Mouse (Mus musculus) subcutaneous adipose tissue, adult 2 months (tissue): Measurements from ENCODE around the gene Ceacam15. TPM values are rescaled to one million over a fixed set of nuclear protein-coding genes. Genes with fewer than 3 reads are reported as not detected.

Experiments
- polyA plus RNA-seq: library from polyadenylated mRNA; depleted of rRNA; stranded (reverse); fragments of >200 nt; gene quantifications from 2 replicates; pipeline ENCODE4 v1.2.3, GENCODE M21; 2012; ENCODE audit warnings: low replicate concordance; rRNA removed

Gene Ceacam15
- polyA plus RNA-seq = not detected in 2 replicates

DNA sequence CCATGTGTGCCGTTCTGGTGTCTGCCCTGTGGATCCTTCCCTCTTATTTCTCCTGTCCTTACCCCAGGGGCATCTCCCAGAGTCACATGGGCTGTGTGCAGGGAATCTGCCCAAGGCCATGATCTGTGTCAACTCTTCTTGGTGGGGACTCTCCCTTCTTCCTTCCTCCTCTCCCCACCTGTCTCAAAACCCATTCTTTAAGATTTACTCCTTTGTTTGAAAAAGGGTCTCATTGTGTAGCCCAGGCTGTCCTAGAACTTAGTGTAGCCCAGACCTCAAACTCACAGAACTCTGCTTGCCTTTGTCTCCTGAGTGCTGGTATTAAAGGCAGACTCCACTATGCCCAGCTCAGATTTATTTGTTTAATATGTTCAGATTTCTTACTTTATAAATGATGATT is at the start of gene Ceacam15:
TSS of gene Ceacam15 (minus strand) at position 101 of the 400 bp plus-strand sequence.

DNA sequence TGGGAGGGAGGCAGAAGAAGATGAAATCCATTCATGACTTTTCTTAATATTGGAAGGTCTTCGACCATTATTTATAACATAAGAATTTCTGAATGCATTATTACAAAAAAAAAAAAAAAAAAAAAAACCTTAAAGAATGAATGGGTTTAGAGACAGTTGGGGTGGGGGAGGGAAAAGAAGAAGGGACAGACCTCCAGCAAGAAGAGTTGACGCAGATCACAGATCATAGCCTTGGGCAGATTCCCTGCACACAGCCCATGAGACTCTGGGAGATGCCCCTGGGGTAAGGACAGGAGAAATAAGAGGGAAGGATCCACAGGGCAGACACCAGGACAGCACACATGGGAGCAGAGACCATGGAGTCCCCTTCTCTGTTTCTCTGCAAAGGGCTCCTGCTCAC is 46.1 kb upstream of the Ceacam15 start, which contains the start of gene Ceacam9:
TSS of gene Ceacam9 (plus strand) at position 301 of the 400 bp plus-strand sequence.

Other genes with a start within 250 kb of the Ceacam15 start
- 90.3 and 106 TPM in 2 replicates for gene Tmem160, start 222.9 kb downstream of the Ceacam15 start, polyA plus RNA-seq
- not detected in 2 replicates for gene Npas1, start 198.0 kb downstream of the Ceacam15 start, polyA plus RNA-seq
- 25.2 and 29.9 TPM in 2 replicates for gene Arhgap35, start 60.7 kb downstream of the Ceacam15 start, polyA plus RNA-seq
- not detected in 2 replicates for gene Ceacam9, start 46.2 kb upstream of the Ceacam15 start, polyA plus RNA-seq
- 367 and 369 TPM in 2 replicates for gene Ap2s1, start 62.7 kb upstream of the Ceacam15 start, polyA plus RNA-seq
- gene Slc1a5, start 105.6 kb upstream of the Ceacam15 start, polyA plus RNA-seq = 610 and 2,049 TPM in 2 replicates
- 135 and 201 TPM in 2 replicates for gene Strn4, start 140.2 kb upstream of the Ceacam15 start, polyA plus RNA-seq
- 22.2 and 44.9 TPM in 2 replicates for gene Fkrp, start 141.0 kb upstream of the Ceacam15 start, polyA plus RNA-seq
- 45.3 and 48.4 TPM in 2 replicates for gene Prkd2, start 167.2 kb upstream of the Ceacam15 start, polyA plus RNA-seq
- 6.1 and 84.2 TPM in 2 replicates for gene Dact3, start 199.6 kb upstream of the Ceacam15 start, polyA plus RNA-seq
- gene Gng8, start 216.1 kb upstream of the Ceacam15 start, polyA plus RNA-seq = 6.5 and 30.5 TPM in 2 replicates
- 9.8 and 12.6 TPM in 2 replicates for gene Ptgir, start 230.8 kb upstream of the Ceacam15 start, polyA plus RNA-seq
- gene Calm3, start 248.4 kb upstream of the Ceacam15 start, polyA plus RNA-seq = 196 and 348 TPM in 2 replicates